Mouse (Mus musculus) thymus, postnatal 36 days (tissue): ENCODE measurements around the gene Speer4e.
"Not testable (repeated sequence)": the region's sequence is repeated elsewhere in the genome, so short reads cannot be mapped to it uniquely, and the experiment has no call there.

Experiments used
- DNase-seq, 2 experiments: peaks; one replicate each; pipeline ENCODE4 v3.0.0; 2022; ENCODE audit warnings: mixed read lengths in 2 of 2

The Speer4e gene

GRCm38 (mm10) chr5:14938329-14938728 is at the start of gene Speer4e:
TSS of gene Speer4e (minus strand) at chr5:14938429.
- DNase-seq, result not testable (repeated sequence)

- DNase-seq, result not testable (repeated sequence)
These were observed 48.6 kb upstream of the Speer4e start for GRCm38 (mm10) chr5:14986649-14987387.

GRCm38 (mm10) chr5:14978835-14979234 is 40.6 kb upstream of the Speer4e start, which contains the start of gene Gm10354:
TSS of gene Gm10354 (minus strand) at chr5:14978935.
- not testable (repeated sequence) for DNase-seq

- DNase-seq, result not testable (repeated sequence)
These were observed 39.1 kb upstream of the Speer4e start for GRCm38 (mm10) chr5:14977368-14977767.

GRCm38 (mm10) chr5:14975294-14975693 is 37.1 kb upstream of the Speer4e start:
- DNase-seq, result not testable (repeated sequence)

GRCm38 (mm10) chr5:14972841-14973240 is 34.6 kb upstream of the Speer4e start:
- not testable (repeated sequence) for DNase-seq

- not testable (repeated sequence) for DNase-seq
These were observed 25.6 kb upstream of the Speer4e start for GRCm38 (mm10) chr5:14963821-14964220.

- not testable (repeated sequence) for DNase-seq
These were observed 23.3 kb upstream of the Speer4e start for GRCm38 (mm10) chr5:14961502-14961901.

- DNase-seq, result not testable (repeated sequence)
These were observed 17.9 kb upstream of the Speer4e start for GRCm38 (mm10) chr5:14955928-14956706.

- DNase-seq, result not testable (repeated sequence)
These were observed 15.4 kb upstream of the Speer4e start for GRCm38 (mm10) chr5:14953587-14953986.

- not testable (repeated sequence) for DNase-seq
These were observed 14.5 kb upstream of the Speer4e start for GRCm38 (mm10) chr5:14952749-14953148.

GRCm38 (mm10) chr5:14951822-14952221 is 13.6 kb upstream of the Speer4e start:
- DNase-seq, result not testable (repeated sequence)

- not testable (repeated sequence) for DNase-seq
These were observed 9.4 kb upstream of the Speer4e start for GRCm38 (mm10) chr5:14947482-14948198.

- DNase-seq, result not testable (repeated sequence)
These were observed 7.3 kb upstream of the Speer4e start for GRCm38 (mm10) chr5:14945524-14945923.

- not testable (repeated sequence) for DNase-seq
These were observed 2.8 kb upstream of the Speer4e start for GRCm38 (mm10) chr5:14941043-14941442.

- DNase-seq, result not testable (repeated sequence)
These were observed 4.5 kb downstream of the Speer4e start for GRCm38 (mm10) chr5:14933721-14934120.

GRCm38 (mm10) chr5:14927047-14927446 is 11.2 kb downstream of the Speer4e start:
- not testable (repeated sequence) for DNase-seq

- DNase-seq, result not testable (repeated sequence)
These were observed 23.4 kb downstream of the Speer4e start, which contains the start of gene Gm9758 for GRCm38 (mm10) chr5:14914799-14915198. TSS of gene Gm9758 (minus strand) at chr5:14914899.

- DNase-seq, result not testable (repeated sequence)
These were observed 23.9 kb downstream of the Speer4e start for GRCm38 (mm10) chr5:14914361-14914760.

- not testable (repeated sequence) for DNase-seq
These were observed 34.7 kb downstream of the Speer4e start for GRCm38 (mm10) chr5:14903539-14903938.

- no peak for DNase-seq
These were observed 46.0 kb downstream of the Speer4e start for GRCm38 (mm10) chr5:14892242-14892641.

GRCm38 (mm10) chr5:14885291-14885690 is 52.9 kb downstream of the Speer4e start:
- not testable (repeated sequence) for DNase-seq
